Mouse (Mus musculus): Measurements from ENCODE around the gene Bud23. TPM values are rescaled to one million over a fixed set of nuclear protein-coding genes. Genes with fewer than 3 reads are reported as not detected.
A peak's percentile ranks its signal among the peaks of the same experiment; 100 is the strongest.

Gene Bud23
- polyA plus RNA-seq, 1 experiment from 2014 or later, result 38.3 TPM

DNA sequence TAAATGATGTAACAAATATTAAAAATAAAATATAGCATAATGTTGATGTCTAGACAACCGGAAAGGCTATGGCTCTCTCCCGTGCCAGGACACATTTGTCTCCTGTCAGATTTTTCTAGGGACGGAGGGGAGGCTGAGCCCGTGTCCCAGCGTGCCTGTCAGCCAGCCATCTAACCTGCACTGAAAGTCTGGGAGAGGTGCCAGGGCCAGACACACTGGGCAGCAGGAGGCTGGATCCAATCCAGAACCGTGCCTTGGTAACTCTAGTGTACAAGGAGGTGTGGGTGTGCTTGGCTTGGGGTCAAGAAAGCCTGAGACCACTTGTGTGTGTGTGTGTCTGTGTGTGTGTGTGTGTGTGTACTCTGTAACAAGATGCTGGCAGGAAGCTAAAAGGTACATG, 42.9 kb downstream of the Bud23 start:
- Histone ChIP-seq H3K9ac (replicated peaks) (no peak overlapping the region), H3K4me1 (ENCODE audit: insufficient read depth) (peaks cover 22% of the 10 kb centered on the region), H3K4me2 (ENCODE audit: low read depth, low read length) (no peak overlapping the region), H3K4me3 (ENCODE audit: low read depth, low read length) (no peak overlapping the region), H3K27me3 (ENCODE audit: insufficient read depth, low read length) (peaks cover 12% of the 10 kb centered on the region), H3K27ac (ENCODE audit: low read depth) (no peak overlapping the region), H3K36me3 (replicated peaks; ENCODE audit: insufficient read depth, low read length) (no peaks in the 10 kb centered on the region), H3K9me3 (ENCODE audit: low read length) (no peaks in the 10 kb centered on the region)
- DNase-seq (no peak), ATAC-seq (no peak)
- 70% methylated on average over 6 of the region's 6 CpGs for WGBS (ENCODE audit: insufficient replicate concordance)
- TF ChIP-seq EP300 (IDR thresholded peaks at IDR 0.05; ENCODE audit: low read depth), result no peak
- TF ChIP-seq CTCF (IDR thresholded peaks at IDR 0.05; ENCODE audit: low read depth), result no peak

DNA sequence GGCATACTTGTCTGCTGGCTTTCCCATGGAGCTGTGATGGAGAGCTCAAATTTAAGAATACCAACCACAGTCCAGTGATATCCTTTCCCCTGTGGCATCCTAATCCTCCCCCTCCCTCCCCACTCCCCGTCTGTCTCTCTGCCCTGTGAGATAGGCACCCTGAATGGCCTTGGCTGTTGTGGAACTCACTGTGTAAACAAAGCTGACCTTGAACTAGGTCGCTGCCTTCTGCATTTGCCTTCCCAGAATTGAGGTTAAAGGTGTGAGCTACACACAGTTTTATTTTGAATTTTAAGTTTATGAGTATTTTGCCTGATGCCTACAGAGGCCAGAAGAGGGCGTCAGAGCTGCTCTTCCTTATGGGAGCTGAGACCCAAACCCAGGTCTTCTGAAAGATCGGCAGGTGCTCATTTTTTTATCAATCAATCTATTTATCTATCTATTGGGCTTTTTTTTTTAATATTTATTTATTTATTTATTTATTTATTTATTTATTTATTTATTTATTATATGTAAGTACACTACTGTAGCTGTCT, 48.5 kb downstream of the Bud23 start:
- 52% methylated on average over 4 of the region's 4 CpGs for WGBS (ENCODE audit: insufficient replicate concordance)

DNA sequence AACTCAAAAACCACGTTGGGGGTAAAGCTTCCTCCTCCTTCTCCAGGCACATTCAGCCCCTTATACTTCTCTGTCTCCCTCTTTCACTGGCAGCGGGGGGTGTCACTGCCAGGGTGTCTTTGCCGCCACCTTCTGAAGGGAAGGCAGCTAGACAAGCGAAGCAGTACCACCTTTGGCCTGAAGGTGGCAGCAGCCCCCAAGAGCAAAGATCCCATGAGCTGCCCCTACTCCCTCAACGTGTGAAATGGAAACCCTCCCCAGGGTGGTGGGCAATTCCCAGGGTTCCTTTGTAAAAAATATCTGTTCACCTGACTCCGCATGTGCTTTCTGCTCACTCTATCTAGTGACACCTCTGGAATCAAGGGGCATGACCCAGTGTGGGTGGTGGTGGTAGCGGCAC, 49.3 kb downstream of the Bud23 start:
- H3K27me3 ChIP-seq (ENCODE audit: insufficient read depth, low read length), result no peaks in the 10 kb centered on the region
- DNase-seq (peak; percentile 89), ATAC-seq (peak; percentile 44)
- H3K36me3 ChIP-seq (replicated peaks; ENCODE audit: insufficient read depth, low read length), result no peaks in the 10 kb centered on the region
- H3K27ac ChIP-seq (ENCODE audit: low read depth), result peak overlapping the region; percentile 24
- H3K9me3 ChIP-seq (ENCODE audit: low read length), result no peaks in the 10 kb centered on the region
- no peak overlapping the region for H3K9ac ChIP-seq (replicated peaks)
- H3K4me2 ChIP-seq (ENCODE audit: low read depth, low read length), result no peak overlapping the region
- WGBS (ENCODE audit: insufficient replicate concordance), result 18% methylated on average over 7 of the region's 7 CpGs
- peaks cover 8% of the 10 kb centered on the region for H3K4me1 ChIP-seq (ENCODE audit: insufficient read depth)
- TF ChIP-seq CTCF (IDR thresholded peaks at IDR 0.05; ENCODE audit: low read depth), result peak; percentile 98
- no peak for TF ChIP-seq EP300 (IDR thresholded peaks at IDR 0.05; ENCODE audit: low read depth)
- H3K4me3 ChIP-seq (ENCODE audit: low read depth, low read length), result no peak overlapping the region

More for the DNA sequence above, 48.5 kb downstream of the Bud23 start:
- Histone ChIP-seq H3K9me3 (ENCODE audit: low read length) (no peaks in the 10 kb centered on the region), H3K9ac (replicated peaks) (no peak overlapping the region), H3K27me3 (ENCODE audit: insufficient read depth, low read length) (no peaks in the 10 kb centered on the region), H3K27ac (ENCODE audit: low read depth) (peak overlapping the region; percentile 24; the same call in 1 of the 2 replicates), H3K4me1 (ENCODE audit: insufficient read depth) (peaks cover 4% of the 10 kb centered on the region; the same call in 1 of the 2 replicates), H3K4me3 (ENCODE audit: low read depth, low read length) (no peak overlapping the region), H3K4me2 (ENCODE audit: low read depth, low read length) (no peak overlapping the region), H3K36me3 (replicated peaks; ENCODE audit: insufficient read depth, low read length) (no peaks in the 10 kb centered on the region)
- ATAC-seq (peak; percentile 64), DNase-seq (peak; percentile 35)
- TF ChIP-seq EP300 (IDR thresholded peaks at IDR 0.05; ENCODE audit: low read depth) (0 out of 2 replicates have a peak, but pooled peaks have one; percentile 19), CTCF (IDR thresholded peaks at IDR 0.05; ENCODE audit: low read depth) (peak; percentile 42)

DNA sequence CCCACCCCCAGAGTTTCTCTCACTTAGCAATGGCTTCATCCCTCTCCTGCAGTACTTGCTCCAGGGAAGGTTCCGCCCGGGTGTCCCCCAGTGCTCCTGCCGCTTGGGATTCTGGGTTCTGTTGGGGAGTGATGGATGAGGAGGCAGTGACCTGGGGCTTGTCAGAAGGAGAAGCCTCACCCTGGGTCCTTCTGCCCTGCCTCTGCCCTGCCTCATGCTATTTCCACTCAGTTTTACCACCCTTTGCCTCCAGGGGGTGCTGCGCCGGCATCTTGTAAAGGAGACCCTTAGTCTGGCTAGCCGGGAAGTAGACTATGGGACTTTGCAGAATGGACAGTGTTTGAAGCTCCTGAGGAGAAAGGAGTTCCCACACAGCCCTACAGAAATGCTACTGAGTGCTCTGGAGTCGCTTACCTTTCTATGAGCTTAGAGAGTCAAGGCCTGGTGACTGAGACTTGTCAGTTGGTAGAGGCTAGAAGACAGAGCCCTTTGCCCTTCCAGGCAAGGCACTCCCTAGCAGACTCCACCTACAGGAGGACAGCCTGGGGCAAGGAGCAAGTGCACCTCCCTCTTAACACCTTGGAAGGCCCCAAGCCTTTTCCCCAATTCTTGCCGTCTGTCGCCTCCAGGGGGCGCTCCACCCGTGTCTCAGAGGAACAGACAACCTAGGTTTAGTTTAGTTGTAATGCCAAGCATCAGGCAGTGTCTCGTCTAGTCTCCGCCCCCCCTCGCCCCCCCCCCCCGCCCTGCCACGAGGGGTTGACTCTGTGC, 51.9 kb downstream of the Bud23 start:
- DNase-seq (peak; percentile 85), ATAC-seq (no peak)
- TF ChIP-seq CTCF (IDR thresholded peaks at IDR 0.05; ENCODE audit: low read depth) (peak; percentile 85), EP300 (IDR thresholded peaks at IDR 0.05; ENCODE audit: low read depth) (no peak)
- Histone ChIP-seq H3K27me3 (ENCODE audit: insufficient read depth, low read length) (no peaks in the 10 kb centered on the region), H3K4me3 (ENCODE audit: low read depth, low read length) (0 out of 2 replicates have a peak overlapping the region, but pooled peaks have one; percentile 4), H3K36me3 (replicated peaks; ENCODE audit: insufficient read depth, low read length) (no peaks in the 10 kb centered on the region), H3K9ac (replicated peaks) (no peak overlapping the region), H3K9me3 (ENCODE audit: low read length) (no peaks in the 10 kb centered on the region), H3K27ac (ENCODE audit: low read depth) (peak overlapping the region; percentile 37; the same call in 1 of the 2 replicates), H3K4me2 (ENCODE audit: low read depth, low read length) (peak overlapping the region; percentile 34), H3K4me1 (ENCODE audit: insufficient read depth) (peaks cover 21% of the 10 kb centered on the region)
- WGBS (ENCODE audit: insufficient replicate concordance), result 16% methylated on average over 16 of the region's 16 CpGs

DNA sequence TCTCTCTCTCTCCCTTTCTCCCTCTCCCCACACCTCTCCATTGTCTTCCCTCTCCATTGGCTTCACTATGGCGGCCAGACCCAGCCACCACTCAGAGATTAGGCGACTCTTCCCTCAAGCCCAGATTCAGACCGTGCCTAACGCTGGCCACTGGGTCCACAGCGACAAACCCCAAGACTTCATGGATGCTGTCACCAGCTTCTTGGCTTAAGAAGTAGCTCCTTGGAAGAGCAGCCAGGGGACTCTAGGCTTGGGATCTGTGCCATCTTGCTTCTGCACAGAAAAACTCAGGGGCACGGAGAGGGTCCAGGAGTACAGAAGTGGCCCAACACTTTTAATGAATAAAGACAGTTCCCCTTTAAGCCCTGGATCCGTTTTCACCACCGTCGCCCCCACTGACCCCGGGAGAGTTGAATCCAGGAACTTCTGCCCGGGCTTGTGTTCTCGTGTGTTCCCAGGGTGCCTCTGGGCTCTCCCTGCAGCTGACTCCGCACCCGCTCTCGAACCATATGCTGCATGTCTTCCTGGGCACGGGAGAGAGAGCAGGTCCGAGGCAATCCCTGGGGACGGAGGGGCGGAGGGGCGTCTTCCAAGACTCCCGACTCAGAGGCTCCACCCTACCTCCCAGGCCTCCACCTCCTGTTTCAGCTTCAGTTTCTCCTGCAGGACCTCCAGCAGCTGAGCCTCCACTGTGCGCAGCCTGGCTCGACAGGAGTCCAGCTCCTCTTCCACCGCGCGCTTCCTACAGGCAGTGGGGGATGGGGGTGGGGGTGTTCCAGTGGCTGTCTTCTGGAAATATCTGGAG, 52.7 kb downstream of the Bud23 start:
- H3K4me1 ChIP-seq (ENCODE audit: insufficient read depth), result peaks cover 22% of the 10 kb centered on the region
- no peaks in the 10 kb centered on the region for H3K36me3 ChIP-seq (replicated peaks; ENCODE audit: insufficient read depth, low read length)
- 0 out of 2 replicates have a peak overlapping the region, but pooled peaks have one; percentile 4 for H3K4me3 ChIP-seq (ENCODE audit: low read depth, low read length)
- no peaks in the 10 kb centered on the region for H3K27me3 ChIP-seq (ENCODE audit: insufficient read depth, low read length)
- 72% methylated on average over 24 of the region's 26 CpGs for WGBS (ENCODE audit: insufficient replicate concordance)
- no peaks in the 10 kb centered on the region for H3K9me3 ChIP-seq (ENCODE audit: low read length)
- H3K9ac ChIP-seq (replicated peaks), result no peak overlapping the region; the same call in 1 of the 2 replicates
- ATAC-seq, result no peak
- DNase-seq, result no peak
- peak overlapping the region; percentile 34 for H3K4me2 ChIP-seq (ENCODE audit: low read depth, low read length)
- H3K27ac ChIP-seq (ENCODE audit: low read depth), result peak overlapping the region; percentile 37
- TF ChIP-seq EP300 (IDR thresholded peaks at IDR 0.05; ENCODE audit: low read depth), result no peak
- no peak for TF ChIP-seq CTCF (IDR thresholded peaks at IDR 0.05; ENCODE audit: low read depth)
